Mouse (Mus musculus): ENCODE results near the gene Ostm1.

Gene Ostm1

DNA sequence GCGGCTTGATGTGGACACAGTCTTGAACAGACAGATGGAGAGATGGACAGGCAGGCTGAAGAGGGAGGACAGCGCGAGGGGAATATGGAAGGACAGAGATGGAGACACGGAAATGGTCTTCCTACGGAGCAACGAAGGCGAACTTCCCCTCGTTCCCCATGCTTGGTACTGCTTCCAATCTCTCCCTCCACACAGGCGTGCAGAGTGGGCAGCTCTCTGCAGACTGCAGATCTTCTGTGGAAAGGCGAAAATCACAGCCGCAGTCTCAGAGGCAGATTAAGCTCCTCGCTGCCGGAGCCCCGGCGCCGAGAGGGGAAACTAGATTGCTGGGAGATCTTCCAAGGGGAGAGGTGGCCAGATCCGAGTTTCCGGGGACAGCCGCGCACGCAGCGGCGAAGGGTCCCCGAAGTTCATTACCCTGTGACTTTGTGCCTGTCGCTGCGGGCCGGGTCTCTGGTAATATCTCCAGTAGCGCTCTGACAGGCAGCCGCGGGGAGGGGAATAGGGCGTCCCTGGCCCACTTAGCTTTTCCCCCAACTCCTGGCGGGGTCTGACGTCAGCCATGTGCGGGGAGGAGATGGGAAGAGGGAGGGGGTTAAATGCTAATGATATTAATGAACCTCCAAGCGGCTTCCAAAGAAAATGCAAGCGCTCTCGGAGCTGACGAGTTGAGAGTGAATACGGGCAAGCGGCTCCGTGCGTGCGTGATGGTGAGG is at the start of gene Ostm1, which contains the start of gene Nr2e1:
Gene Ostm1 (plus strand): TSS at position 666 of the 716 bp plus-strand sequence.
Gene Nr2e1 (minus strand): TSS at position 476 of the 716 bp plus-strand sequence.
- peak in 1 of 2 experiments; percentile 63 for DNase-seq (ENCODE audit: inconsistent age in 2 of 2, low spot score in 1 of 2)

DNA sequence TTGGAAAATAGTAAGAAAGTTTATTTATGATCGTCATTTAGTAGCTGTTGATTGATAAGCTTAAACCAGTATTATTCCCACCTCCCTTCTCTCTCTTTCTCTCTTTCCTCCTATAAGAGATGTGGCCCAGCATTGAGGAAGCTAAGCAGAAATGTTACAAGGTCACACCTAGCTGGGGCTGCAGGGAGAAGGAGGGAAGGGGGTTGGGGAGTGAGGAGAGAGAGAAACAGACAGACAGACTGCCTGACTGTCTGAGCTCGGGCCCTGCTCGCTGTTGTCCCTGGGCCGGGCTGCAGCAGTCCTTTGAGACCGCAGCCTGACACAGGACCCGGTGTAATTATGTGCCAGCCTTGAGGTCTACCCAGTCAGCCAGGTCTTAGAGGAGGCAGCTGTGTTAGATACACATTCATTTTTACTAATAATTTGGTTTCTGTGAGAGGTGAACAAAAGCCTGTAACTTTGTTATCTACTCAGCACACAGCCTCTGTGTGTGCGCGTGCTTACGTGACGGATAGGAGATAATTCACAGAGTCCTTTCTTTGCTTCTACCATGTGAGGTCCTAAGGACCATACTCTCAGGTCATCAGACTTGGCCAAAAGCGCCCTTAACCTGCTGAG is 49.7 kb upstream of the Ostm1 start:
- no peak for DNase-seq (ENCODE audit: inconsistent age in 2 of 2, low spot score in 1 of 2)

DNA sequence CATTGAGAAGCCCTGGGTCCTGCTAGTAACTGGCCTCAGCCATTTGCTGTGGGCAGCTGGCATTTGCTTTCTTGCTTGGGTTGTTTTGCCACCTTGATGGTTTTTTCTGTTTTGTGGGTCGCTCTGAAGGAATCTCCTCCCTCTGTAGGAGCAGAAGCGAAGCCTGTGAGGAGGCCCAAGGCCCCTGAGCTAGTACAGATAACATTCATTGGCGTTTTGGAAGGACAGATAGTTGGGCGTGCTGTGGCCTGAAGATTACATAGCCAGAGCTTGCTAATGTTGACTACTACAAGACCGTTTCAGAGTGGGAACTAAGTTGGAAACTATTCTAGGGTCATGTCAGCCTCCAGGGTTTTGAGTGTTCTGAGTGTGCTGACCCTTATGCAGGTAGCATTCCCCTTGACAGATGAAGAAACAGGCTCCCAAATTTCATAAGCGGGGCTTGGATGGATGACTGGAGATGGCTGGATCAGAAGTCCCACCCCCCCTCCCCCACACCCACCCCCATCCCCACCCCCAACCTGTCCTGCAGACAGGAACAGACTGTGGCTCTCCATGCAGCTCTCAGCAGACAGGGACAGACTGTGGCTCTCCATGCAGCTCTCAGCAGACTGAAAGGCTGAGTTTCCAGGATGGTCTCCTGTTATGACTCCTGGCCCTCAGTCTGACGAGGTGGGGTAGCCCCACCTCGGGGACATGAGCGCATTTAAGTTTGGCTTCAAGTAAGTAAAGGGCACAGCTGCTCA is 45.9 kb upstream of the Ostm1 start:
- DNase-seq (ENCODE audit: inconsistent age in 2 of 2, low spot score in 1 of 2): no peak

DNA sequence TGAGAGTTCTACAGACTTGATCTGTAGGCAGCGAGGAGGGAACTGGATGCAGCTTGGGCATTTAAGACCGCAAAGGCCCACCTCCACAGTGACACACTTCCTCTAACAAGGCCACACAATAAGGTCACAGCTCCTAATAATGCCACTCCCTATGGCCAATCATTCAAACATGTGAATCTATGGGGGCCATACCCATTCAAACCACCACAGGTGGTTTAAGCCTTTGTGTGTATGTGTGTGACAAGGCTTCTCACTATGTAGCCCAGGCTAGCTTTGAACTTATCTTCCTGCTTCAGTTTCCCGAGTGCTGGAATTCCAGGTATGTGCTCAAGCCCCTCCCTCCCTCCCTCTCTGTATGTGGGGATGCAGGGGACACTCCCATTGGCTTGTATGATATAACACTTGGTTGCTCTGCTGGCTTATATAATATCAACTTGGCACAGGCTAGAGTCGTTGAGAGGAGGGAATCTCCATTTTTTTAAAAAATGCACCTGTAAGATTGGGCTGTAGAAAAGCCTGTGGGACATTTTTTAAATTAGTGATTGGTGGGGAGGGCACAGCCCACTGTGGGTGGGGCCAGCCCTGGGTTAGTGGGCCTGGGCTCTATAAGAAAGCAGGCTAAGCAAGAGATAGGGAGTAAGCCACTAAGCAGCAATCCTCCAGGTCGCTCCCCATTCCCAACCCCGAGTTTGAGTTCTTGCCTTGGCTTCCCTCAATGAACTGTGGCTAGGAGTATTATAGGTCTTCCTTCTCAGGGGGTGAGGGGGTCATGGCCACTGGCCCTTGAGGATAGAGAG is 37.7 kb upstream of the Ostm1 start:
- DNase-seq (ENCODE audit: inconsistent age in 2 of 2, low spot score in 1 of 2): no peak

DNA sequence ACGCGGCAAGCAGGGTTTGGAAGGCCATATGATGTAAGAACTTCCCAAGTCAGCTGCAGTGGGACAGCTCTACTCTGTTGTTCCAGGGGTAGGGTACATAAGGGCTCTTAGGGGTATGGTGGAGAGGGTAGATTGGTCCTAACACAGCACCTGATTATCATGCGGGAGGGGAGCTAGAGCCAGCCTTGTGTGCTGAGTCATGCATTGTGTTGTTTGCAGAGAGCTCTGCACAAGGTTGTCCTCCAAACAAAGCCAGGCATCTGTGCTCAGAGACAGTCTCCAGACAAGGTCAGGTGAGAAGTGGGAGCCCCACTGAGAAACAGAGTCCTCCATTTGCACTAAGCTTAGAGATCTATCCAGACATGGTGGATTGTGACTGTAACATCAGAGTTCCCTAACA is 37.1 kb upstream of the Ostm1 start:
- DNase-seq (ENCODE audit: inconsistent age in 2 of 2, low spot score in 1 of 2): peak in 1 of 2 experiments; percentile 27

DNA sequence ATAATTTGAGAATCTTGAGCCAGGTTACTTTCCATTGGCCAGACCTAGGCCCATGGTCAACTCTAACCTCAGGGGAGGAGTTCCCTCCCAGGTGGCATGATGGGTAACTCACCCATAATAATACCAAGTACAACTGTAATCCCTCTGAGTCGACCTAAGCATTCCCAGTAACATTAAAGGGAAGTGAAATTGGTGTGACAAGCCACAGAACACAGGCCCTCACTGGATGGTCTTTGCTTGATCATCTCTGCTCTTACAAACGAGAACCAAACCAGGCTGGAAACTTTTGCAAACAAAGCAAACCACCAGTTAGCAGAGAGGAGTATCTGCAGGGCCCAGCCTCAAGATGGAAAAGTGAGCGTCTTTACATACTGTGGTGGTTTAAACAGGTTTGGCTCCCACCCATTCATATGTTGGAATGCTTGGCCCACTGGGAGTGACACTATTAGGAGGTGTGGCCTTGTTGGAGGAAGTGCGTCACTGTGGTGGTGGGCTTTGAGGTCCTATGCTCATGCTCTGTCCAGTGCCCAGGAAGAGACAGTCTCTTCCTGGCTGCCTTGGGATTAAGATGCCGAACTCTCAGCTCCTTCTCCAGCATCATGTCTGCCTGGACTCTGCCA is 23.9 kb upstream of the Ostm1 start:
- DNase-seq (ENCODE audit: inconsistent age in 2 of 2, low spot score in 1 of 2): no peak

DNA sequence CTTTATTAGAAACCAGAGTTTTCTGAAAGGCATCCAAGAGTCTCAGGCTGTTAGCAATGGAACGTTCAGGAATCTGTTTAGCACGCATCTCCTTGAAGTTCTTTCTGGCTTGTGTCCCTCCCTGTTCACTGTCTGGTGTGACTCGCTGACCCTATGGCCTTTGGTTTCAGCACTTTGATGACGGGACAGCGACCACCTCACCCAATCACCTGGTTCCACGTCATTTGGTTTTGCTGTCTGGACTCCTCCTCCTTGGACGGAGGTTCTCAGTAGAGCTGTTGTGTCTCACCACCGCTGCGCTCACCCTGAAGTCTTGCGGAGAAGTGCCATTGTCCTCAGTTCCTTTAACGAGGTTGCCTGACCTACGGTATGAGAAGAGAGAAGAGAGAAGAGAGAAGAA is 21.4 kb upstream of the Ostm1 start:
- DNase-seq (ENCODE audit: inconsistent age in 2 of 2, low spot score in 1 of 2): peak; percentile 35 to 74

DNA sequence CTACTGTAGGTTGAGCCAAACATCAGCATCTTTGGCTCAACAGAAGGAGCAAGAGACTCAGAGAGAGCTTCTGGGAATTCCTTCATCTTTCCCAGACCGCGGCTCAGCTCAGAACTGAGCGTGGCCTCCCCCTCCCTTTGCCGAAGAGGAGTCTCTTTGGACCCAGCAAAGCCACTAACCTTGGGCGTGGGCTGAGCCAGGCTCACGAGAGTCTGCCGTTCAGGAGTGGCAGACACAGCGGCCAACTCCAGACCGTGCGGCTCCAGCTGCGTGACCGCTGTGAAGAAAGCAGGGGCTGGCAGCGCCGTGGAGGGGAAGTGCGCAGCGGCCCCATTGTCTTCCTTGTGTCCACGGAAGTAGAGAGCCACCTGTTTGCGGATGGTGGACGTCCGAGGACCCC is 11.1 kb upstream of the Ostm1 start:
- DNase-seq (ENCODE audit: inconsistent age in 2 of 2, low spot score in 1 of 2): no peak

DNA sequence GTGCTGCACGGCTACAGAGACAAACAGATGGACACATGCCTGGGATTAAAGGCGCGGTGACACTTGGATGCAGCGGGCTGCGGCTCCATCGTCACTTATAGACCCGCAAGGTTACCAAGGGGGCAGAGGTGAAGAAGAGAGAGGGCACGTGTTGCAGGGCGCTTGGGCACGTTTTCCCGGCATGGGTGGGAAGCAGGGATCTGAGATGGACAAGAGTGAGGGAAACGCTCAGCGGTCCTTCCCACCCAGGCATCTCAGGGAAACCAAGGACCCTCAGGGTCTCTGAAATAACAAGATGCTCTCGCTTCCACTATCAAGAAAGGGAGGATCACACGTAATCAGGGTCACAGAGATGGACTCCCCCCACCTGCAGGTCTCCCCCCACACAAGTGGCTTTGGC is 10.7 kb upstream of the Ostm1 start:
- no peak for DNase-seq (ENCODE audit: inconsistent age in 2 of 2, low spot score in 1 of 2)

DNA sequence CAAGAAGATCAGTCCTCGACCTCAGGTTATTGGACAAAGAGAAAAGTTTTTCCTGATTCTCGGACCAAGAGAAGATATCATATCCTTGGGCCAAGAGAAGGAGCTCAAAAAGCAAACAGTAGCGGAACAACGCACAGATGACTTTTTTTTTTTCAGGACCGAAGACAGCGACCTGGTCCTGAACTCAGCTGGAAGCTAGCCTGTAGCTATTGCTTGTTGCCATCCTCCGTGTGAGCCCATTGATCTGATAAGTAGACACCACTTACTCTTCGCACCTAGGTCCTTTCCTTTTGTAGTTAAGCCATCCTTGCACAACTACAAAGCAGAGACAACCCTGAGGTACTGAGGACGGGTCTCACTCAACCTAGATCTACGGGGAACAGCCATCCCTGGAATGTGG is 9.0 kb upstream of the Ostm1 start:
- peak in 1 of 2 experiments; percentile 38 for DNase-seq (ENCODE audit: inconsistent age in 2 of 2, low spot score in 1 of 2)

DNA sequence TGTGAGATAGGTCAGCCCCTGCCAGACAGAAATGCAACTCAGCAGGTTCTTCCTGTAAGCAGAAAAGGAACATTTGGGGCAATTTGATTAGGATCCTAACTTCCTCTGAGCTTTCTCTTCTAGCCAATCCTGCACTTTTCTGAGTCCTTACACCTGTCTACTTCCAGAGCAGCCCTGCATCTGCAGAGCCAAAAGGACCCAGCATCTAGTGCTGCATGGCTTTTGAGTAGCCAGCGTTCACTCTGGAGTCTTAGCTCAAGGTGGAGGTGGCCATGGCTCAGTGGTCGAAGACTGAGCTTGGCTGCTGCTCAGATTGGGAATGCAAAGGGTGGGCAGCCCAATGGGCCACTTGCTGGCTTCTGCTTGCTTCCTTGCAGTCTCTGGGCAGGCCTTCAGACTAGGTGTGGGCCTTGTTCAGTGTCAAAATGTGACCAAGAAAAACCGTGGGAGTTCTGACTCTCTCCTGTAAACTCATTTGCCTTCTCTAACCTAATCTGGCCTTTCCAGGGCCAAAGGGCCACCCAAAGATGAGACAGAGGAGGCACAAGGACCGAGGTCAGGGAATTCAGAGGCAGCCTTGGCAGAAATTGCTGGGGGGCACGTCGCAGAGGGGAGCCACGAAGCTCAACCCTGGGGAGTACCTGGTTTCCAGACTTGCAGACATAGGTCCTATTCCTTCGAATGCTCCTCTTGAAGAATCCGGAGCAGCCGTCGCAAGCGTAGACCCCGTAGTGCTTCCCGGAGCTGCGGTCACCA is 5.9 kb upstream of the Ostm1 start:
- DNase-seq (ENCODE audit: inconsistent age in 2 of 2, low spot score in 1 of 2): no peak

DNA sequence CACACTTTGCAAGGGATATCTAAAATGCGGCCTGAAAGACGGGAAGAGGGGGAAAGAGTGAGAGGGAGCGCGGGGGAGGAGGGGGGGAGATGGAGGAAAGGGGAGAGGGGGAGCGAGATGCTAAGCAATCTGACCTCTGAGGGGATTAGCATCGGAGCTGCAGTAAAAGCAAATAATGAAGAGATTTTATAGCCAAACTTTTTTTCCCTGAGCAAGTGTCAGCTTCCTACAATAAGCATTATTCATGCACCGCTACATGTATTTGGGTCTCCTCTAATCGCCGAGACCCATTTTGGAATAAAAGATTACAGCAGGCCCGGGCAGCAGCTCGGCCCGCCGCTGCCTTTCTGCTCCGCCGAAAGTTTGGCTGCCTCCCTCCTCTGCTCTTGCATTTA is 5.3 kb upstream of the Ostm1 start:
- DNase-seq (ENCODE audit: inconsistent age in 2 of 2, low spot score in 1 of 2): peak in 1 of 2 experiments; percentile 25

DNA sequence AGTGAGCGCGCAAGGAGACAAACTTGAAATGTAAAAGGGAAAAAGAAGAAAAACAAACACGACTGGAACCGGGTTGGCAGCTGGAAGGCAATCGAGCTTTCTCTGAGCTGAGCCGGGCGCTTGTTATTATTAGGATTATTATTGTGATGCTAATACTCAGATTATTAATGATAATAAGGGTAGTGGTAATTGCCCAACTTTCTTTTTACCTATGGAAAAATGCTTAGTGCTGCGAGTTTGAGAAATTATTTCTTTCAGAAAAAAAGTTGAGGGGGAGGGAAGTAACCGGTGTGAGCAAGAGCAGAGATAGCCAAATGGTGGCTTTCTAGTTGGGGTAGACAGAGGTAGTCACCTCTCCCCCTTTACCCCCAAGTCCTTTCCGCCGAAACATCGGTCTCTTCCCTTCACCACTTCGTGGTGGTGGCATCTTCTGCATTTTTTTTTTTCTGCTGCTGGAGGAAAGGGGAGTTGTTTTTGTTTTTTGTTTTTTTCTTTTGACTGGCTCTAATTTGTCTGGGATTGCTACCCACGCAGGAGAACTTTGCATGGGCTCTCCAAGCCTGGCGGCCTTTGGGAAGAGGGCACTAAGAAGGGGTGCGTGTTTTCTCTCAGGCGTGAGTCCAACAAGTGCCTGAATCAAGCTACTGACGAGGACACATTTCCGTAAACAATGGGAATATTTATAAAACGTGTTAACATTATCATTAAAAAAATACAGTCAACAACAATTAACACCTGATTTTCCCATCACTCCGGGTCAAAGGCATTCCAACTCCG is 4.7 kb upstream of the Ostm1 start:
- no peak for DNase-seq (ENCODE audit: inconsistent age in 2 of 2, low spot score in 1 of 2)

DNA sequence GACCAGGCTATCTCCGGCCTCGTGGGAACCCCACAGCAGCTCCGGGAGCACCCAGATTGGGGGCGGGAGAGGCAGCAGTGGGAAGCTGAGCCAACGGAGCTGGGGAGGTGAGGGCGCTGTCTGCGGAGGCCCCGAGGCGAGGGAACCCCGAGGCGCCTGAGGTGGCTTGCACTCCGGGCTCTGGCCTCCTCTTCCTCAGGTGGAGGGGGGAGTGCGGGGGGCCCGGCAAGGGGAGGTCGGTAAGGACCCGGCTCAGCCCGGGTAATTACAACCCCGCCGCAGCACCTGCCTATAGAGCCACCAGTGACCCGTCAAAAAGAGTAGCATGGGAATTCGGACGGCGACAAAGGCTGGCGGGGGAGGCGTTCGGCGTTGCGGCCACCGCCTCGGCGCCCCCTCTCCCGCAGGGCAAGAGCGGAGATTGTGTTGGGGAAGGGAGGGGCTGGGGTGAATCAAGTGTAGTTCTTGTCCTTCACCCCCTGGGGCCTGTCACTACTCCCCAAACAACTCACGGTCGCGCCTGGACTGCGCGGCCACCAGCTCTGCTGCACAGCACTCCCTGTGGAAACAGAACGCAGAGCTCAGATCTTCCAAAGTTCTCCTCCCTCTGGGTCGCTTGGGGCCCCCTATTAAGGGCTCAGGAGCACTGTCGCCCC is 4.0 kb upstream of the Ostm1 start:
- DNase-seq (ENCODE audit: inconsistent age in 2 of 2, low spot score in 1 of 2): peak in 1 of 2 experiments; percentile 42

DNA sequence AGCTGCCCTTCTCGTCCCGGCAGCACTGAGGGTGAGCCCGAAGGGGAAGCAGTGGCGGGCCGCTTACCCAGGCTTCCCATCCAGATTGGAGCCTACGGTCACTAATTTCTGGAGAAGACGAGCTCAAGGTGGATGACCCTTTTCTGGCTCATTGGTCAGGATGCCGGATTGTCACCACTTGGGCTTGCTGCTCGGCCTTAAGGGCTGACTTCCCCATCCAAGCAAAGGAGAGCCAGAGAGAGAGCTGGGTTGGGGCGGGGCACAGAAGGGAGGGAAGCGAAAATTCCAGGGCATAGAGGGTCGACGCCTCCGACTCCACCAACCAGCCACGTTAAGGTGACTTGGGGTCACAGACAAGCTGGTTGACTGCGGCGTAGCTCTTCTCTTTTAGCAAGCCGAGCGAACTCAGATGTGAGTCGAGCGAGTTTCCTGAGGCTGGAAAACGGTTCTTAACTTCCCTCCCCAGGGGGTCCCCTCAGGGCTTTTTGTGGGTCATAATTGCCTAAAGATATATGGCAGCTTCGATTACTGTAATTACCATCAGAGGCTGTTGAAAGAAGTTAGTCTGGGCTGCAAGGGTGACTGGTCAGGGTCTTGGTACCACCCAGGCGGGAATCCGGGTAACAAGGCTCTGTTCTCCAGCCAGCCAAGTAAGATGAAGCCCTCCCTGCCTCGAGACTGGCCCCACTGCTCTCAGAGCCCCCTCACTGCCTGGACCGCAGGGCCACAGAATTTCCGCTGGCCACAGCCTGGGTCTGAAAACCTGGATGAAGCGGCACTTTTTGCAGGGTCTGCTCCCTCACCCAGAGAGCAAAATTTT is 3.3 kb upstream of the Ostm1 start:
- DNase-seq (ENCODE audit: inconsistent age in 2 of 2, low spot score in 1 of 2): peak in 1 of 2 experiments; percentile 24

DNA sequence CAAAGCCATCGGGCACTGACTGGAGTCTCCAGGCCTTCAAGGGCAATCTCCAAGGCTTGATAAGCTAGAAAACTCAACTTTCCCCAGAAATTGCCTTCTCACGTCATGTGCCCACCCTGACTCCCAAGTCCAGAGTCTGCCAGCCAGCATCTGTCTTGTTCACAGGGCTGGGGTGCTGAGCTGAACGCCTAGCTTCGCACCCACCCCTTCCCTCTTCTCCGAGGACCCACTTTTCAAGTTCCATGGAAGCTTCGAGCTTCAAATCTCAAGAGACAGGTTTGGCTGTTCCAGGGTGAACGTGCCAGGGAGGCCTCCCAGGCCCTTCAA is 2.7 kb upstream of the Ostm1 start:
- no peak for DNase-seq (ENCODE audit: inconsistent age in 2 of 2, low spot score in 1 of 2)

DNA sequence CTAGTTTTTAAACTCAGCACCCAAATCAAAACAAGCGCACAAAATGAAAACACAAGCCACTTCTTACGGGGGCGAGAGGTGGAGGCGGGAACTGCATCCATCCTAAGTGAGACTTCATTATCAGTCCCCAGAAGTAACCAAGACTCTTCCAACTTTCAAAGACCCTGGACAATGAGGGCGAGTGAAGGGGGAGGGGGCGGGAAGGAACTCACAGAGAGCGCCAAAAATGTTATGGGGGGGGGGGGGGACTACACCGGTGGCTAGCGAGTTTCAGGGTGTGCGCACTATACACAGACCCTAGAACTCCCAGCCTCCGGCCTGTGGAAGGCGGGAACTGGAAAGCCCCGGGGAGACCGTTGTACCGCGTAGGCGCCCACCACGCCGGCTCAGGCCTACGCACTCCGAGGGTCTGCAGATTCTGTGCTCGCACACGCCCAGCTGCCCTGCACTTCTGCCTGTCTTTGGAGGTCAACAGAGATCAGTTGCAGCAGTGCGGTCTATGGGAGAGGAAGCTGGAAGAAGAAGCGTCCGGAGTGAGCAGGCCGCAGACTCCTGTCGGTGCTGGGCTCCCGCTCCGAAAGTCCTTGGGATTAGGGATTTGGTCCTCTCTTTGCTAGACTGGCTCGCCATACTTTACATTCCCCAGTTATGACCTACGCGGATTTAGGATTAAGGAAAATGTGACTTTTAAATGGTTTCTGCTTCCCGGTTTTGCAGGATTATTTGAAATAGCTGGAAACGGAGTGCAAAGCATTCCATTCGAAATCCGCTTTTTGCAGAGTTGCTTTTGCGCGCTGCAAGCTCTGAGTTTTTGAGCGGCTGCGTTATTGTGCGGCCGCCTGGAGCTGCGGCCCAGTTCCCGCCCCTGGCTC is 1.7 kb upstream of the Ostm1 start:
- peak in 1 of 2 experiments; percentile 50 for DNase-seq (ENCODE audit: inconsistent age in 2 of 2, low spot score in 1 of 2)
